Mouse (Mus musculus) natural killer cell, adult 2 months (primary cell): ENCODE data around the gene Snx13.

Experiments used
- DNase-seq, 2 experiments: peaks; one replicate each; pipeline ENCODE4 v3.0.0; 2022; ENCODE audit warnings: low spot score in 2 of 2

Snx13 gene

DNA sequence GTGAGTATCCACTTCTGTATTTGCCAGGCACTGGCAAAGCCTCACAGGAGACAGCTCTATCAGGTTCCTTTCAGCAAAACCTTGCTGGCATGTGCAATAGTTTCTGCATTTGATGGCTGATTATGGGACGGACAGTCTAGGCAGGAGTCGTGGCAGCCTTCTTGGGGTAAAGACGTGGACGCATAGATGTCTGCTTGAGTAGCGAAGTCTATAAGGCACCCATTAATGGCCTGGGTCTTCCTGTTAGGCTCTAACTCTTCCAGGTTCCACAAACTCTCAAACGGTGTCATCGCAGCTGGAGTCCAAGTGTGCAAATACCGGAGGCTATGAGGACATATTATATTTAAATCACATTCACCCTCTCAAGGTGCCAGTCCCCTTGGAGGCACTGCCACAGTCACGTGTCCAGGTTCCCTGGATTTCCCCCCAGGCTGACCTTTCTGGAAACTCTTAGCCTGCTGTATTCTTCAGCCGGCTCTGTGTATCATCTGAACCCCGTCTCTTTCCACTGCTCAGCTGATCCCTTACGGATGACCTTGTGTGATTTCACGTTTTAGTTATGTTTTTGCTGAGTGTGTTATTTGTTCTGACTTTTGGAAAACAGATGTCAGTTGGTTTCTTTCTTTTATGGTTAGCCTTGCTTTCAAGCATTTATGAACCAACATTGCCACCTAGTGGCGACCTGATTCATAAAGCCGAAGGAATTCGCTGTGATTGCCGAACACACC lies 144.9 kb downstream of the Snx13 start:
- DNase-seq: peak; percentile 24 to 47

GRCm38 (mm10) chr12:35192426-35192769 lies 145.4 kb downstream of the Snx13 start:
- no peak for DNase-seq
